Mouse (Mus musculus) adrenal gland, adult 2 months (tissue): ENCODE measurements around the gene Trit1. TPM values are rescaled to one million over a fixed set of nuclear protein-coding genes. Genes with fewer than 3 reads are reported as not detected.
"Not testable (repeated sequence)": the region's sequence is repeated elsewhere in the genome, so short reads cannot be mapped to it uniquely, and the experiment has no call there.

Source experiments
- DNase-seq: peaks from one replicate; pipeline ENCODE4 v3.0.0; 2021
- polyA plus RNA-seq: library from polyadenylated mRNA; depleted of rRNA; stranded (reverse); fragments of >200 nt; gene quantifications from 2 replicates; pipeline ENCODE4 v1.2.3, GENCODE M21; 2012
- total RNA-seq, 2 experiments: library from RNA; stranded (reverse); gene quantifications; 2 replicates each; pipeline ENCODE4 v1.2.3; 2021

The Trit1 gene
- total and polyA plus RNA-seq, 3 experiments = 3.4 to 21.8 (median 17.0) TPM

GRCm38 (mm10) chr4:122998537-122999262 lies 17.7 kb upstream of the Trit1 start:
- DNase-seq = no peak

- no peak for DNase-seq
Observed at GRCm38 (mm10) chr4:122999263-122999691, 17.1 kb upstream of the Trit1 start.

- no peak for DNase-seq
Observed at GRCm38 (mm10) chr4:123000130-123000529, 16.3 kb upstream of the Trit1 start.

- DNase-seq = no peak
Observed at GRCm38 (mm10) chr4:123000617-123001342, 15.6 kb upstream of the Trit1 start.

- no peak for DNase-seq
Observed at GRCm38 (mm10) chr4:123005054-123005966, 11.1 kb upstream of the Trit1 start.

- DNase-seq = not testable (repeated sequence)
Observed at GRCm38 (mm10) chr4:123012501-123012900, 3.9 kb upstream of the Trit1 start.

GRCm38 (mm10) chr4:123013346-123013945 lies 3.0 kb upstream of the Trit1 start:
- DNase-seq = no peak

GRCm38 (mm10) chr4:123013949-123014406 lies 2.4 kb upstream of the Trit1 start:
- no peak for DNase-seq

- DNase-seq = no peak
Observed at GRCm38 (mm10) chr4:123014501-123015282, 1.7 kb upstream of the Trit1 start.

GRCm38 (mm10) chr4:123021591-123021990 lies 5.2 kb downstream of the Trit1 start:
- DNase-seq = no peak

GRCm38 (mm10) chr4:123022896-123023295 lies 6.5 kb downstream of the Trit1 start:
- no peak for DNase-seq

GRCm38 (mm10) chr4:123025418-123025817 lies 9.0 kb downstream of the Trit1 start:
- no peak for DNase-seq

- DNase-seq = no peak
Observed at GRCm38 (mm10) chr4:123026161-123026560, 9.8 kb downstream of the Trit1 start.

- no peak for DNase-seq
Observed at GRCm38 (mm10) chr4:123026597-123026996, 10.2 kb downstream of the Trit1 start.

GRCm38 (mm10) chr4:123034841-123035240 lies 18.4 kb downstream of the Trit1 start:
- no peak for DNase-seq

- DNase-seq = no peak
Observed at GRCm38 (mm10) chr4:123035636-123036035, 19.2 kb downstream of the Trit1 start.

- DNase-seq = no peak
Observed at GRCm38 (mm10) chr4:123036710-123037109, 20.3 kb downstream of the Trit1 start.

GRCm38 (mm10) chr4:123041131-123041530 lies 24.7 kb downstream of the Trit1 start:
- DNase-seq = no peak

- DNase-seq = no peak
Observed at GRCm38 (mm10) chr4:123043858-123044257, 27.5 kb downstream of the Trit1 start.

- peak; percentile 25 for DNase-seq
Observed at GRCm38 (mm10) chr4:123044842-123045241, 28.4 kb downstream of the Trit1 start.

- no peak for DNase-seq
Observed at GRCm38 (mm10) chr4:123046300-123046699, 29.9 kb downstream of the Trit1 start.
